Mouse (Mus musculus) liver, adult 2 months (tissue): ENCODE measurements at regions not wholly inside any gene's neighbourhood (a gene's known extent, or its start where the extent isn't known, plus 50 kb on each side); places are given as distances from the start of the nearest gene placed in this dataset.

Experiments
- CTCF ChIP-seq: fragments of 200-500 bp; IDR thresholded peaks from 2 replicates; pipeline ENCODE4 v1.5.1; 2011; ENCODE audit warnings: low read depth, low read length, control low read depth
- POLR2A ChIP-seq: fragments of 200-500 bp; IDR thresholded peaks from 2 replicates; pipeline ENCODE4 v1.6.1; 2011; ENCODE audit warnings: low read length, control low read depth; ENCODE audit not compliant: insufficient read depth; ENCODE audit errors: extremely low read depth

DNA sequence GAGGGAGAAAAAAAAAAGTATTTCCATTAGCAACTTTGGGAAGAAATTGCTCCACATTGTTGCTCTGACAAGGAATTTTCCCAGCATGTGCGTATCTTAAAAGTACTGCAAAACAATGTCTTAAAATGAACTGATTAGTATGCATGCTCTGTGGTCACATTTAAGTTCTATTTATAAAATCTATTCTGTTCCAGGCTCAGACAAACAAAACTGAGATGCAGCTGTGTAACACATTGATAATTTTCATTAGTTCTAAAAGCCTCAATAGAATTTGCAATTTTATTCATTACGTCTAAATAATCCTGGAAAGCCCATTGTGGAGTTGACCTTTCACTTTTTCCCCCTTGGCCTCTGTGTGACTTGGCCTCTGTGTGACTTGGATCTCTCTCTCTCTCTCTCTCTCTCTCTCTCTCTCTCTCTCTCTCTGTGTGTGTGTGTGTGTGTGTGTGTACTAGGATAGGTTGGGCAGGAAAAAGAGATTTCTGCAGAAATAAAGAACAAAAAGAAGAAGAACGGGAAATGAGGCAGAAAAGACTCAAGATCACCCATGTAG lies 262.8 kb upstream of the Tenm2 start:
- TF ChIP-seq POLR2A = no peak
- no peak for TF ChIP-seq CTCF
